Mouse (Mus musculus) cerebellum, adult 8-10 months (tissue): ENCODE results near the gene Hsdl2.

Experiments
- DNase-seq: peaks from one replicate; pipeline ENCODE4 v3.0.0; 2022

The Hsdl2 gene

GRCm38 (mm10) chr4:59628255-59628654 is 46.9 kb downstream of the Hsdl2 start:
- DNase-seq, result no peak

- no peak for DNase-seq
Observed at GRCm38 (mm10) chr4:59629076-59629874, 47.9 kb downstream of the Hsdl2 start.

GRCm38 (mm10) chr4:59630122-59630521 is 48.8 kb downstream of the Hsdl2 start:
- DNase-seq, result no peak

- no peak for DNase-seq
Observed at GRCm38 (mm10) chr4:59634532-59634931, 53.2 kb downstream of the Hsdl2 start.

- DNase-seq, result no peak
Observed at GRCm38 (mm10) chr4:59639163-59639562, 57.8 kb downstream of the Hsdl2 start.

GRCm38 (mm10) chr4:59640720-59641119 is 59.4 kb downstream of the Hsdl2 start:
- no peak for DNase-seq

GRCm38 (mm10) chr4:59642039-59642438 is 60.7 kb downstream of the Hsdl2 start:
- no peak for DNase-seq

GRCm38 (mm10) chr4:59642657-59643056 is 61.3 kb downstream of the Hsdl2 start:
- no peak for DNase-seq

- no peak for DNase-seq
Observed at GRCm38 (mm10) chr4:59644431-59644830, 63.1 kb downstream of the Hsdl2 start.

GRCm38 (mm10) chr4:59644992-59645391 is 63.6 kb downstream of the Hsdl2 start:
- DNase-seq, result no peak

GRCm38 (mm10) chr4:59645610-59646009 is 64.2 kb downstream of the Hsdl2 start:
- DNase-seq, result no peak

GRCm38 (mm10) chr4:59646020-59646696 is 64.8 kb downstream of the Hsdl2 start:
- no peak for DNase-seq

- DNase-seq, result no peak
Observed at GRCm38 (mm10) chr4:59649119-59649518, 67.8 kb downstream of the Hsdl2 start.

GRCm38 (mm10) chr4:59652166-59652681 is 70.9 kb downstream of the Hsdl2 start:
- DNase-seq, result no peak

GRCm38 (mm10) chr4:59656061-59656642 is 74.8 kb downstream of the Hsdl2 start:
- peak; percentile 11 for DNase-seq

GRCm38 (mm10) chr4:59662163-59662562 is 80.8 kb downstream of the Hsdl2 start:
- DNase-seq, result no peak

- no peak for DNase-seq
Observed at GRCm38 (mm10) chr4:59663451-59663850, 82.1 kb downstream of the Hsdl2 start.

- DNase-seq, result no peak
Observed at GRCm38 (mm10) chr4:59666550-59667317, 85.4 kb downstream of the Hsdl2 start.

- no peak for DNase-seq
Observed at GRCm38 (mm10) chr4:59668050-59668449, 86.7 kb downstream of the Hsdl2 start.
